Mouse (Mus musculus) urinary bladder, postnatal 25 days (tissue): Measurements from ENCODE around the gene Nup210l.
A peak's percentile ranks its signal among the peaks of the same experiment; 100 is the strongest.
"Not testable (repeated sequence)": the region's sequence is repeated elsewhere in the genome, so short reads cannot be mapped to it uniquely, and the experiment has no call there.

Experiments
- DNase-seq: peaks from one replicate; pipeline ENCODE4 v3.0.0; 2022; ENCODE audit warnings: low spot score

Nup210l gene

GRCm38 (mm10) chr3:90222941-90223340 lies 119.0 kb downstream of the Nup210l start:
- DNase-seq, result no peak

DNA sequence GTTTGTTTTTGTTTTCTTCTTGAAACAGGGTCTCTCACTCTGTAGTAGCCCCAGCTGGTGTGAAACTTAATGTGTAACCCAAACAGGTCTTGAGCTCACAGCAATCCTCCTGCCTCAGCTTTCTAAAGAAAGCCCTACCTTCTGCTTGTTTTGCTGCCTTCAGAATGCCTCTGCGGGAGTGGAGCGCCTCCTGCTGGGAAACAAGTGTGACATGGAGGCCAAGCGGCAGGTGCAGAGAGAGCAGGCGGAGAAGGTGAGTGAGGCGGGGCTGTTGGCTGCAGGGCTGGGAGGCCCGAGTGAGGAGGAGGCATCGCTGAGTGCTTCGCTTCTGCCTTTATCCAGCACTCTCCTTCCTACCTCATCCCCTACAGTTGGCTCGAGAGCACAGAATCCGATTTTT lies 120.4 kb downstream of the Nup210l start:
- DNase-seq, result no peak

GRCm38 (mm10) chr3:90231075-90231474 lies 127.1 kb downstream of the Nup210l start:
- DNase-seq, result no peak

- peak; percentile 83 for DNase-seq
These were observed 127.8 kb downstream of the Nup210l start, which contains the start of gene Jtb for GRCm38 (mm10) chr3:90231507-90232333. Jtb (plus strand) TSS chr3:90231597.

- DNase-seq, result no peak
These were observed 137.3 kb downstream of the Nup210l start for GRCm38 (mm10) chr3:90241251-90241650.

DNA sequence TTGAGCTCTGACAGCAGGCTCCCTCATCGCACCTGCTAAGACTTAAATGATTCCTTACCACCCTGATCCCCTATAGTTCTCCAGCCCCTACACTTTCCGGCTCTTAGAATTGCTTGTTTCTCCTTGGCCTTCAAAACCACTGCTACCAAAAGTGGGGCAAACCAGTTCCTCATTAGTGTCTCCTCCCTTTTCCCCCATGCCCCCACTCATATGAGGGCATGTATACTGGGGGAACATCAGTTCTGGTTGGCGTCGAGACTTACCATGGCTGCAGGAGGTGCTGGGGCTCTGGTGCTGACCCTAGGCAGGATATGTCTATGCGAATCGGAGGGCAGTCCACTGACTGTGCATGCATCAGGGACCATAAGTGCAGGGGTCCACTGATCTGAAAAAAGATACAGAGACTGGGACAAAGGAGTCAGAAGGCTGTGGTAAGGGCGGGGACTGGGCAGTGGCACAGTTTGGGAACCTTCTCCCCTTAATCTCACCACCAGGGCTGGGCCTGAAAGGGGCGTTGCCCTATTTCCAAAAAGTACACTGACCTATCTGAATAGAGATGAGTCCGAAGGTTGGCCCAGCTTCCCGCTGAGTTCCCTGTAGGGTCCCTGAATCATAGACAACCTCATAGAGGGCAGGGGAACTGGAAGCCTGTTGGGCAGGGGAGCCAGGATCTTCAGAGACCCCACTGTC lies 137.9 kb downstream of the Nup210l start:
- no peak for DNase-seq

- no peak for DNase-seq
These were observed 139.2 kb downstream of the Nup210l start, which contains the start of gene Creb3l4 for GRCm38 (mm10) chr3:90242984-90243775. Creb3l4 (minus strand) TSS chr3:90243512.

GRCm38 (mm10) chr3:90245406-90245805 lies 141.5 kb downstream of the Nup210l start:
- no peak for DNase-seq

GRCm38 (mm10) chr3:90247630-90247959 lies 143.7 kb downstream of the Nup210l start:
- DNase-seq, result no peak

GRCm38 (mm10) chr3:90247960-90248745 lies 144.2 kb downstream of the Nup210l start, which contains the start of gene Slc39a1:
Slc39a1 (plus strand) TSS chr3:90248172.
- DNase-seq, result peak; percentile 85

- no peak for DNase-seq
These were observed 144.8 kb downstream of the Nup210l start for GRCm38 (mm10) chr3:90248746-90249100.

GRCm38 (mm10) chr3:90250791-90251190 lies 146.9 kb downstream of the Nup210l start:
- no peak for DNase-seq

DNA sequence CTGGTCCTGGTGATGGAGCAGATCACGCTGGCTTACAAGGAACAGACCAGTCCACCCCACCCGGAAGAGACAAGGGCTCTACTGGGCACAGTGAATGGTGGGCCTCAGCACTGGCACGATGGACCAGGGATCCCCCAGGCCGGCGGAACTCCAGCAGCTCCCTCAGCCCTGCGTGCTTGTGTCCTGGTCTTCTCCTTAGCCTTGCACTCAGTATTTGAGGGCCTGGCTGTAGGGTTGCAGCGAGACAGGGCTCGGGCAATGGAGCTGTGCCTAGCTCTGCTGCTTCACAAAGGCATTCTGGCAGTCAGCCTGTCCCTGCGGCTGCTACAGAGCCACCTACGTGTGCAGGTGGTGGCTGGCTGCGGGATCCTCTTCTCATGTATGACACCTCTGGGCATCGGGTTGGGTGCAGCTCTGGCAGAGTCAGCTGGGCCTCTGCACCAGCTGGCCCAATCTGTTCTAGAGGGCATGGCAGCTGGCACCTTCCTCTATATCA lies 147.8 kb downstream of the Nup210l start:
- DNase-seq, result not testable (repeated sequence)

GRCm38 (mm10) chr3:90252659-90253058 lies 148.7 kb downstream of the Nup210l start:
- DNase-seq, result not testable (repeated sequence)

GRCm38 (mm10) chr3:90253174-90253573 lies 149.2 kb downstream of the Nup210l start:
- not testable (repeated sequence) for DNase-seq

GRCm38 (mm10) chr3:90253653-90254418 lies 149.9 kb downstream of the Nup210l start, which contains the start of gene Crtc2:
Crtc2 (plus strand) TSS chr3:90254163.
- DNase-seq, result peak; percentile 81

- no peak for DNase-seq
These were observed 150.7 kb downstream of the Nup210l start for GRCm38 (mm10) chr3:90254419-90255193.

DNA sequence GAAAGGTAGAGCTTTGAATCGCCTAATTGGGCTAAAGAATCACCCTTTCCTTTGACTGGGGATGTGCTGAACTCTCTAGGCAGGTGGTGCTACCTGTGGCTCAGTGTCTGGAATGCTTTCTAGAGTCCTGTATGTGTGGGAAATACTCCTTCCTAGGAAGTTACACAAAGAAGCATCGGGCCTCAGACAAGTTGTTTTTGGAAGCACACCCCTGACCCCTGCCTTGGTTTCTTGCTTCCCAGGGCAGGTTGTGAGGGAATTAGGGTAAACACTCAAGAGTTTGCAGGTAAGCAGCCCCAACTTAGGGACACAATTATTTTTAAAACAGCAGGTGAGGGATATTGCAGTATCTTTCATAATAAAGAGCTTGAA lies 151.2 kb downstream of the Nup210l start:
- no peak for DNase-seq

DNA sequence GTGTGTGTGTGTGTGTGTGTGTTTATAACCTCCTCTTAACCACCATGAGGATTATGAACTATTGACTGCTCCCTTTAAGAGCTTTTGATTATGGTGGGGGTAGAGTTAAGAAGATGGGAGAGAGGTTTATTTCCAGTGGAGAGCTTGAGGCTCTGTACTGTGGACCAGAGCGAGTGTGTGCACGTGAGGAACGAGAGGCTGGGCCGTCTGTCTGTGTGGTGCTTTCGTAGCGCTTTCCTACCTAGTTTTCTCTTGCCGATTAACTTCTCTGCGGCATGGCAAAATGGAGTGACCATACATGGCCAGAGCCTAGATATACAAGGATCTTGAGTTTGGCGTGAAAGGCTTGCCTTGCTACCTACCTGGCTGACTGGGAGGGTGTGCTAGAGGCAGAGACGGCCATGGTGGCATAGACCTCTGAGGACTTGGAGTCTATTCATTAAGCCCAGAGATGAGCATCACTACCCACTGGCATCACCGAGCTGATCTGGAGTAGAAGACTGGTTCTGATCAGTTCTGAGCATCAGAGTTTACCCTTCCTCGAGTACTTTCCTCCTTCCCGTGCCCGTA lies 151.9 kb downstream of the Nup210l start:
- no peak for DNase-seq
